Mouse (Mus musculus) intestine, embryonic 16.5 days (tissue): ENCODE measurements around the gene Hnrnph2. TPM values are rescaled to one million over a fixed set of nuclear protein-coding genes. Genes with fewer than 3 reads are reported as not detected.

Experiments used
- ATAC-seq: fragments of 200-750 bp; cut with Nextera tagmentation; 2 replicates; pipeline ENCODE4 v1.8.0; 2017; ENCODE audit warnings: moderate TSS enrichment, moderate library complexity
- H3K27ac ChIP-seq: fragments of 300-500 bp; sonication (generic); 2 replicates; pipeline ENCODE4 v1.5.1; 2014; ENCODE audit warnings: mild to moderate bottlenecking, low read length
- H3K27me3 ChIP-seq: fragments of 300-500 bp; sonication (generic); replicated peaks from 2 replicates; pipeline ENCODE4 v1.6.1; 2014; ENCODE audit warnings: low read length, control low read depth, mixed read lengths; ENCODE audit not compliant: control insufficient read depth, insufficient read depth
- H3K36me3 ChIP-seq: fragments of 300-500 bp; sonication (generic); 2 replicates; pipeline ENCODE4 v1.6.1; 2014; ENCODE audit warnings: low read length, control low read depth; ENCODE audit not compliant: control insufficient read depth, insufficient read depth
- H3K4me1 ChIP-seq: fragments of 300-500 bp; sonication (generic); 2 replicates; pipeline ENCODE4 v1.6.1; 2014; ENCODE audit warnings: low read length, control low read depth, mixed read lengths; ENCODE audit not compliant: control insufficient read depth, insufficient read depth
- H3K4me2 ChIP-seq: fragments of 300-500 bp; sonication (generic); 2 replicates; pipeline ENCODE4 v1.6.1; 2014; ENCODE audit warnings: low read depth, low read length, control low read depth
- H3K4me3 ChIP-seq: fragments of 300-500 bp; sonication (generic); 2 replicates; pipeline ENCODE4 v1.5.1; 2014; ENCODE audit warnings: mild to moderate bottlenecking, low read length
- H3K9ac ChIP-seq: fragments of 300-500 bp; sonication (generic); 2 replicates; pipeline ENCODE4 v1.6.1; 2014; ENCODE audit warnings: low read depth, low read length
- H3K9me3 ChIP-seq: fragments of 300-500 bp; sonication (generic); 2 replicates; pipeline ENCODE4 v1.6.1; 2016; ENCODE audit warnings: low read length, control low read depth; ENCODE audit not compliant: control insufficient read depth
- WGBS: fragments of 180-500 bp; shearing (Covaris S2); extraction: QIAGEN DNeasy Blood & Tissue Kit; methylation state at CpG from one replicate; pipeline ENCODE4 v1.1.7; 2014; 5-methylcytosine and 5-hydroxymethylcytosine counted together
- polyA plus RNA-seq: library from polyadenylated mRNA; unstranded; fragments of >200 nt; fragmentation: Nextera tagmentation; extraction: Ambion mirVana; gene quantifications from 2 replicates; pipeline ENCODE4 v1.2.1, GENCODE M21; 2015

The Hnrnph2 gene
- polyA plus RNA-seq, 1 experiment from 2014 or later = 130 TPM

DNA sequence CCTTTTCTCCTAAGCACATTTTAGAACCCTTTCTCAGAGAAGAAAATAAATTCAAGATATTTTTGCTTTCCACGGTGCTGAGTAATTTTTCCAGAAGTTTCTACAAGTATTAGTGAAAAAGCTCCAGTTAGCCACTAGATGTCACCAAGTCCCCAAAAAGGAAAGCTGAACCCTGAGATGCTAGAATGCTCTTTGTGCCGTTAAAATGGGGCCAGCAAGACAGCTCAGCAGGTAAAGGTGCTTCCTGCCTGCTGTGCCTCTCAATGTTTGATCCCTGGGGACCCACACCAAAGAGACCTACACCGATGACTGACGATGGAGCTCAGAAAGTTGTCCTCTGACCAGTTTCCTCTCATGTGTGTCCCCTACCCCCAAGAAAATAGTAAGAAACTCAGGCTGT, 8.5 kb downstream of the Hnrnph2 start:
- no peak overlapping the region for H3K4me2 ChIP-seq
- H3K27me3 ChIP-seq = no peaks in the 10 kb centered on the region
- no peak for ATAC-seq
- no peak overlapping the region for H3K27ac ChIP-seq
- H3K9ac ChIP-seq = no peak overlapping the region
- H3K9me3 ChIP-seq = no peaks in the 10 kb centered on the region
- no peaks in the 10 kb centered on the region for H3K4me1 ChIP-seq
- H3K4me3 ChIP-seq = no peak overlapping the region
- WGBS = 37% methylated on average over 4 of the region's 4 CpGs
- no peaks in the 10 kb centered on the region for H3K36me3 ChIP-seq

DNA sequence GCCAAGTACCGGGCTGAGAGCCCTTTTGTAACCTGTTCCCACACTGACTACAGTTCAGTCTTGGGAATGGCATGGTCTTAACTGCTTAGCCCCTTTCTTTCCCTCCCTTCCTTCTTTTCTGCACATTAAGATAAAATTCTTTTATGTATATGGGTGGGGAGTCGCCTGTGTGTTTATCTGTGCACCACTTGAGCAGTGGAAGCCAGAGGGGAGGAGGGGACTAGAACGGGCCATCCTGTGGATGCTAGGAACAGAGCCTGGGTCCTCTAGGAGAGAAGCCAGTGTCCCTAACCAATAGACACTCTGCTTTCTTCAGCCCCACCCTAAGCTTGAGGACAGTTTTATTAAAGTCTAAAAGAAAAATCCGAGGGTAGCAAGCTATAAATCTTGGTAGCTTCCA, 10.0 kb downstream of the Hnrnph2 start:
- no peak overlapping the region for H3K4me3 ChIP-seq
- H3K27me3 ChIP-seq = no peaks in the 10 kb centered on the region
- no peak overlapping the region for H3K9ac ChIP-seq
- 60% methylated on average over 4 of the region's 4 CpGs for WGBS
- no peaks in the 10 kb centered on the region for H3K9me3 ChIP-seq
- H3K36me3 ChIP-seq = no peaks in the 10 kb centered on the region
- H3K4me2 ChIP-seq = no peak overlapping the region
- H3K4me1 ChIP-seq = no peaks in the 10 kb centered on the region
- no peak for ATAC-seq
- H3K27ac ChIP-seq = no peak overlapping the region

DNA sequence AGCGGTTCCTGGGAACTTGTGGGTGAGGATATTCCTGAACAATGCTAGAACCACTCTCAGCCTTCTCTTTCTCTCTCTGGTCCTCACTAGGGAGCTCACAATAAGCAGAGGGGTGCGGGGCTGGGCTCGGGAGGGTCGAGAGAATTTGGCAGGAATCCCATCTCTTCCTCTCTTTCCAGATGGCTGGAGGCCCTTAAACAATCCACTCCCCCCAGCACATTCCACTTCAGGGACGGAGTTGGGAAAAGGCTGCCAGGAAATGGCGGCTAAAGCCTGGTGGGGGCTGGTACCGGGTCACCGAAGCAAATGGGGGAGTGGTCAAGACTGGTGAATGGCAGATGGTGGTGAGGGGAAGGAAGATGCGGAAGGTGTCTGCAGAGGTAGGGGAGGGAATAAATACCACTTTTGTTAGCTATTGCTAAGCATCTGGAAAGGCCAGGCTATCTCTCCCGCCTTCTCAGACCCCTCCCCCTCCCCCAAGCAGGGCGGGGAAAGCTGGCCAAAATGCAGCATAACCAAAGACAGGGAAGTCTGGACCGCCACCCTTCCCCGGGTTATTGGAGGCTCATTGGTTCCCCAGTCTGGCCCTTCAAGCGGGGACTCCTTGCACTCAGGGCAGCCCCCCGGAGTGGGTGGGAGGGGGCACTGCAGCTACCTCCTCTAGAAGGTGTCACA, 11.4 kb downstream of the Hnrnph2 start:
- no peaks in the 10 kb centered on the region for H3K36me3 ChIP-seq

DNA sequence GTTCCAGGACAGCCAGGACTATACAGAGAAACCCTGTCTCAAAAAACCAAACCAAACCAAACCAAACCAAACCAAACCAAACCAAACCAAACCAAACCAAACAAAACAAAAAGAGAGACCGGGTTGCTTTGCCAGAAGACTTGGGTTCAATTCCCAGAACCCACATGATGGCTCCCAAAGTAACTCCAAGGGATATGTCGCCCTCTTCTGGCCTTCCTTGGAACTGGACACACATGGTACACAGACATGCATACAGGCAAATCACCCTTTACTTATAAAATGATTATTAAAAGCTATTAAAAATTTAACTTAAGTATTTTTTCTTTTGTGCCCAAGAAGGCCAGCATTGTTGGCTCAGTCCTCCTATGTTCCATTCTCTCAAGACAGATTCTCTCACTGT, 13.3 kb downstream of the Hnrnph2 start:
- no peak for ATAC-seq
- Histone ChIP-seq H3K9ac (no peak overlapping the region), H3K4me1 (no peaks in the 10 kb centered on the region), H3K27ac (no peak overlapping the region), H3K4me2 (no peak overlapping the region), H3K27me3 (0 out of 2 replicates have a peak, but pooled peaks cover 2% of the 10 kb centered on the region), H3K4me3 (no peak overlapping the region), H3K36me3 (no peaks in the 10 kb centered on the region), H3K9me3 (no peaks in the 10 kb centered on the region)
- 70% methylated on average over 2 of the region's 2 CpGs for WGBS

More for the DNA sequence above, 11.4 kb downstream of the Hnrnph2 start:
- Histone ChIP-seq H3K4me2 (peak overlapping the region; percentile 55), H3K27ac (peak overlapping the region; percentile 87), H3K4me3 (peak overlapping the region; percentile 26), H3K4me1 (no peaks in the 10 kb centered on the region), H3K27me3 (no peaks in the 10 kb centered on the region), H3K9me3 (no peaks in the 10 kb centered on the region), H3K9ac (peak overlapping the region; percentile 42; the same call in 1 of the 2 replicates)
- WGBS = 10% methylated on average over 14 of the region's 15 CpGs
- peak; percentile 89 for ATAC-seq

DNA sequence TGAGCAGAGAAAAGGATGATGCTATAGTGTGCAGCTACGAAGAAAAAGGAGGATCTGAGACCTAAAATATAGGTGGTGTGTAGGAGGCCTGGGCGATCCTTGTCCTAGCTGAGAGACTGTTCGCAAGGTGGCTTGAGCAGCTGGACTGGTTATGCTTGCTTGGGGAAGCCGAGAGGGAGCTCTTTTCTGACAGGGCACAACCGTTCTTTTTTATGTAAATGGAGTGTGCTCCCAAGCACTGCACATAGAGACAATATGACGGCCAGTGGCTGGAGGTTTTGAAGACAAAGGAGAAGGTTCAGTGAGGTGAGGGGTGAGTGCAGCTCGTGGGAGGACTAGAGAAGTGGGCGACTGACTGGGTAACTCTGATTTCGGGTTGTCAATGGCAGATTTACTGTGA, 18.7 kb downstream of the Hnrnph2 start:
- Histone ChIP-seq H3K4me2 (no peak overlapping the region), H3K9ac (no peak overlapping the region), H3K27ac (no peak overlapping the region), H3K36me3 (no peaks in the 10 kb centered on the region), H3K9me3 (no peaks in the 10 kb centered on the region), H3K4me3 (no peak overlapping the region), H3K4me1 (no peaks in the 10 kb centered on the region), H3K27me3 (0 out of 2 replicates have a peak, but pooled peaks cover 2% of the 10 kb centered on the region)
- WGBS = 60% methylated on average over 9 of the region's 9 CpGs
- no peak for ATAC-seq

DNA sequence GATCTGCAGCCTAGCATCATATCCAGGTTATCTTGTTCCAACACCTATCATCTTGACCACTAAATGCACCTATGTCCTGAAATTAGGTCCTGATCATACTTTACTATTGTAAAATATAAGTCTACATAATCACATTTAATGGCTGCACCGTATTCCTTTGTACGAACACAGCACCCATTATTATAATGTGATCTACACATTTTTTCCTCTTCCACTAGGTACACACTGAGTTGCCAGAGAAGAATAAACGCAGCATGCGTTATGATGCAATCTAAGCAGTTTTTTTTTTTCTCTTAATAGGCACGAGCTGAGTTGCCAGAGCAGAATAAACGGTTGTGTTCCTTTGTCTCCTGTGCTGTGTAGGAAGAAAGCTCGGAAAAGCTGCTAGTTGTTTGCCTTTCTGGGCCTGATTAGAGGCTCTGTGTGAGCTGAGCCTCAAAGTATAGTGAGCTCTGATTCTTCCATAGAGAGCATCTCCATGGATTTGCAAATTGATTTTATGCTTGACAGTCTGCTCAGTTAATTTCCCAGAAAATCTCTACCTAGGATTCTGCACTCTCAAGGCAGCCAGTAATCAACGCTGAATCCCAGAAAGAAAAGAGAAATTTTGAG, 19.4 kb downstream of the Hnrnph2 start:
- no peaks in the 10 kb centered on the region for H3K4me1 ChIP-seq
- no peak overlapping the region for H3K9ac ChIP-seq
- no peak overlapping the region for H3K4me2 ChIP-seq
- WGBS = 54% methylated on average over 8 of the region's 8 CpGs
- no peaks in the 10 kb centered on the region for H3K36me3 ChIP-seq
- H3K4me3 ChIP-seq = no peak overlapping the region
- no peak overlapping the region for H3K27ac ChIP-seq
- H3K9me3 ChIP-seq = no peaks in the 10 kb centered on the region
- ATAC-seq = no peak
- H3K27me3 ChIP-seq = 0 out of 2 replicates have a peak, but pooled peaks cover 2% of the 10 kb centered on the region

DNA sequence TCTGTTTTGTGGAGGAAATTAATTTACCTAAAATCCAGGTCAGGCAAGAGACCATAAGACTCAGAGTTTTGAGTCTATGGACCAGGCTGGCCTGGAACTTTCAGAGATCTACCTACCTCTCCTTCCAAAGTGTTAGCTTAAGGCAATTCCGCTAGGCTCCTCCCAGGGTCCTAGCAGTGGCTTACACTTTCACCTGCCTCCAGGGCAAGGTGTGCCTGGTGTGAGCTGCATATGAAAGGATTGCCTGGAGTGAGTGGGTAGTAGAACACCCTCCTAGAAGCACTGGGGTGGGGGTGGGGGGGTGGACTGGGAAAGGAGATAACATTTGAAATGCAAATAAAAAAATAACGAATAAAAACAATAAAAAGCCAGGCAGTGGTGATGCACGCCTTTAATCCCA, 20.7 kb downstream of the Hnrnph2 start:
- no peaks in the 10 kb centered on the region for H3K4me1 ChIP-seq
- H3K27ac ChIP-seq = no peak overlapping the region
- no peaks in the 10 kb centered on the region for H3K36me3 ChIP-seq
- no peak for ATAC-seq
- no peak overlapping the region for H3K4me3 ChIP-seq
- 77% methylated on average over 3 of the region's 3 CpGs for WGBS
- no peak overlapping the region for H3K4me2 ChIP-seq
- H3K9ac ChIP-seq = no peak overlapping the region
- no peaks in the 10 kb centered on the region for H3K9me3 ChIP-seq
- H3K27me3 ChIP-seq = 0 out of 2 replicates have a peak, but pooled peaks cover 2% of the 10 kb centered on the region

DNA sequence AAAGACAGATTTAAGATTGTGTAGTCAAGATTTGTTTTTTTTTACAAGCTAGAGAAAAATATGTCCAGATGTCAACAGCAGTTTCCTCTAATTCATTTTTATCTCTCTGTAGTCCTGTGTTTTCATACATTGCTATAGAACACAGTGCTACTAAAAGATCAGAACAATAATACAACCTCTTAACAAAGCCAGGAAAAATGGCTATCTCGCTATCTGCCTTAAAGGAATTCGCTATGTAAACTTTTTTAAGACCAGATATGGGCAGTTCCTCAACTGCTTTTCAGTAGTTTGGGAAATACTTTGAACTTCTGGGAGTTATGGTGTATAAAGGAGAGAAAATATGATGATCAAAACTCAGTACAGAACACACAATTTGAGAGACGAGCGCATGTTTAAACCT, 22.4 kb downstream of the Hnrnph2 start:
- Histone ChIP-seq H3K4me1 (no peaks in the 10 kb centered on the region), H3K27ac (no peak overlapping the region), H3K4me2 (no peak overlapping the region), H3K27me3 (no peaks in the 10 kb centered on the region), H3K9me3 (no peaks in the 10 kb centered on the region), H3K4me3 (no peak overlapping the region), H3K9ac (no peak overlapping the region), H3K36me3 (no peaks in the 10 kb centered on the region)
- ATAC-seq = no peak
- WGBS = 69% methylated on average over 4 of the region's 4 CpGs

DNA sequence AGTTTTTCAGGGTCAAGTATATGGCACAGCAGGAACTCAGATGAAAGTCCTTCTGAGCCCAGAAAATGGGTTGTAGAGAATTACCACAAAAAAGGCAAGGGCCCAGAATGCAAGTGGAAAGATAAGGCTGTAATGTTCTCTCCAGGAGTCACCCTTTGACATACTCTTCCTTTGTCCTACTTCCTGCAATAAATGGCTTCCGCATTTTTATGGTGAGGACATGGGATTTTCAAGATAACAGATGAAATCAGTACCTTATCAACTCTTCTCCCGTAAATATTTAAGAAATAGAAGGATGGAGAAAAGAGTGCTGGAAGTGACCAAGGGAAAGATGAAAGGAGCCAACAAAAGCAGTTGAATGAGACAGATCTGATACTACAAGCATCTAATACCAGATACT, 27.2 kb downstream of the Hnrnph2 start:
- no peak for ATAC-seq
- H3K9me3 ChIP-seq = no peaks in the 10 kb centered on the region
- no peaks in the 10 kb centered on the region for H3K4me1 ChIP-seq
- 69% methylated on average over 2 of the region's 2 CpGs for WGBS
- H3K4me2 ChIP-seq = no peak overlapping the region
- no peak overlapping the region for H3K4me3 ChIP-seq
- no peak overlapping the region for H3K9ac ChIP-seq
- no peak overlapping the region for H3K27ac ChIP-seq
- H3K27me3 ChIP-seq = no peaks in the 10 kb centered on the region
- no peaks in the 10 kb centered on the region for H3K36me3 ChIP-seq
